ENCODE assay signal across 11 mouse cellular contexts in the genomic region with DNA sequence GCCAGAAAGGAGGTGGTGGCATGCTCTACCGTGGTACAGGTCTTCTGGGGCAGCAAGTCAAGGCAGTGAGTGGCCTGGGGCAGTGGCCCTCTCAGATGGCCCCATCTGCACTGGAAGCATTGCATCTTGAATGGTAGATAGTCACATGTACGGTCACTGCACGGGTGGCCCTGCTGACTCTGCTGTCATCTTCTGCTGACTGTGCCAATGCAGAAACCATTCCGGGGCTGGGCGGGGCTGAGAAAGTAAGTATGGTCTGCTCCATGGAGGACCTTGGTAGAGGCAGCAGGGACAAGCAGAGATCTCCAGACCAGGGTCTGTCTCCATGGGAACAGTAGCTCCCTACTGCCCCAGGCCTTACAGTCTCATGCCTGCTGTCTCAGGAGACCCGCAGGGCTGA. TPM values are rescaled to one million over a fixed set of nuclear protein-coding genes. Genes with fewer than 3 reads are reported as not detected.
DNase-seq lines count a peak whose midpoint lies in the region; ATAC-seq and TF ChIP-seq lines count a peak whose summit lies in the region.
"Had no signal": no experiment of that assay in that cellular context is flagged by ENCODE, and none has a peak within 500 bp of the region (broad histone marks: within the 10 kb centered on the region; RNA-seq: fewer than 3 reads in every experiment).

No protein-coding gene starts in this region.

- TF ChIP-seq EP300 in stomach, postnatal 0 days (optimal IDR thresholded peaks at IDR 0.05): no peak

- no peak overlapping the region for H3K9ac ChIP-seq in forebrain, embryonic 12.5 days
- no peak overlapping the region for H3K9ac ChIP-seq in limb, embryonic 15.5 days
- H3K9ac ChIP-seq in stomach, postnatal 0 days (ENCODE audit: low read length): no peak overlapping the region
- H3K9ac ChIP-seq: hindbrain, embryonic 12.5 days; liver, embryonic 14.5 days had no signal

- H3K36me3 ChIP-seq in forebrain, embryonic 10.5 days (replicated peaks): no peaks in the 10 kb centered on the region
- no peaks in the 10 kb centered on the region for H3K36me3 ChIP-seq in forebrain, embryonic 12.5 days (replicated peaks)
- peaks cover 18% of the 10 kb centered on the region for H3K36me3 ChIP-seq in megakaryocyte, embryonic 14.5 days (replicated peaks; ENCODE audit: low read length)
- H3K36me3 ChIP-seq in limb, embryonic 15.5 days: 0 out of 2 replicates have a peak, but pooled peaks cover 6% of the 10 kb centered on the region
- no peaks in the 10 kb centered on the region for H3K36me3 ChIP-seq in stomach, postnatal 0 days (ENCODE audit: control insufficient read depth, insufficient read depth, low read length)
- H3K36me3 ChIP-seq: hindbrain, embryonic 12.5 days had no signal

- H3K4me3 ChIP-seq in forebrain, embryonic 10.5 days: no peak overlapping the region
- H3K4me3 ChIP-seq in forebrain, embryonic 12.5 days (replicated peaks): no peak overlapping the region
- H3K4me3 ChIP-seq in megakaryocyte, embryonic 14.5 days (replicated peaks): peak overlapping the region; percentile 51
- H3K4me3 ChIP-seq in limb, embryonic 15.5 days: no peak overlapping the region
- no peak overlapping the region for H3K4me3 ChIP-seq in stomach, postnatal 0 days (ENCODE audit: low read depth, low read length)
- H3K4me3 ChIP-seq: hindbrain, embryonic 12.5 days had no signal

- no peak for ATAC-seq in forebrain, embryonic 12.5 days (ENCODE audit: low FRiP score)
- no peak for ATAC-seq in megakaryocyte, adult 5-6 weeks (ENCODE audit: poor library complexity, severe bottlenecking)
- ATAC-seq in limb, embryonic 15.5 days (ENCODE audit: insufficient number of reproducible peaks, low FRiP score, low TSS enrichment, low read depth): no peak
- ATAC-seq in stomach, postnatal 0 days (ENCODE audit: low FRiP score, low TSS enrichment): 0 out of 2 replicates have a peak, but pooled peaks have one; percentile 8

- WGBS in forebrain, embryonic 10.5 days: 90% methylated on average over 6 of the region's 6 CpGs
- 95% methylated on average over 6 of the region's 6 CpGs for WGBS in forebrain, embryonic 12.5 days
- 74% methylated on average over 6 of the region's 6 CpGs for WGBS in limb, embryonic 15.5 days
- 57% methylated on average over 6 of the region's 6 CpGs for WGBS in stomach, postnatal 0 days

- H3K27me3 ChIP-seq in forebrain, embryonic 10.5 days (ENCODE audit: poor library complexity, severe bottlenecking): 0 out of 2 replicates have a peak, but pooled peaks cover 2% of the 10 kb centered on the region
- 0 out of 2 replicates have a peak, but pooled peaks cover 4% of the 10 kb centered on the region for H3K27me3 ChIP-seq in forebrain, embryonic 12.5 days
- H3K27me3 ChIP-seq in megakaryocyte, embryonic 14.5 days (replicated peaks): no peaks in the 10 kb centered on the region
- H3K27me3 ChIP-seq in limb, embryonic 15.5 days: no peaks in the 10 kb centered on the region
- H3K27me3 ChIP-seq in stomach, postnatal 0 days (ENCODE audit: control insufficient read depth, insufficient read depth, low read length): no peaks in the 10 kb centered on the region
- H3K27me3 ChIP-seq: hindbrain, embryonic 12.5 days had no signal

- no peak for TF ChIP-seq CTCF in stomach, postnatal 0 days (IDR thresholded peaks at IDR 0.05; ENCODE audit: low read depth)

- no peak overlapping the region for H3K4me2 ChIP-seq in forebrain, embryonic 12.5 days
- no peak overlapping the region for H3K4me2 ChIP-seq in limb, embryonic 15.5 days
- H3K4me2 ChIP-seq in stomach, postnatal 0 days (replicated peaks; ENCODE audit: low read depth): no peak overlapping the region; the same call in 1 of the 2 replicates
- H3K4me2 ChIP-seq: hindbrain, embryonic 12.5 days had no signal

- no peak for DNase-seq in forebrain, embryonic 10.5 days (ENCODE audit: extremely low spot score, low spot score)
- DNase-seq in stomach, postnatal 0 days (ENCODE audit: low spot score): peak; percentile 46
- DNase-seq in embryo, embryonic 11 days: no peak
- no peak for DNase-seq in cerebellum, adult 11 months
- DNase-seq: spleen, adult 18-20 months had no signal

- H3K9me3 ChIP-seq in forebrain, embryonic 10.5 days: no peaks in the 10 kb centered on the region
- H3K9me3 ChIP-seq in forebrain, embryonic 12.5 days: no peaks in the 10 kb centered on the region
- peaks cover 5% of the 10 kb centered on the region; the same call in 1 of the 2 replicates for H3K9me3 ChIP-seq in megakaryocyte, embryonic 14.5 days
- H3K9me3 ChIP-seq in limb, embryonic 15.5 days: peaks cover 4% of the 10 kb centered on the region; the same call in 1 of the 2 replicates
- no peaks in the 10 kb centered on the region for H3K9me3 ChIP-seq in stomach, postnatal 0 days (ENCODE audit: control insufficient read depth, low read length)
- H3K9me3 ChIP-seq: hindbrain, embryonic 12.5 days had no signal

- H3K4me1 ChIP-seq in forebrain, embryonic 10.5 days: peaks cover 79% of the 10 kb centered on the region
- peaks cover 24% of the 10 kb centered on the region for H3K4me1 ChIP-seq in forebrain, embryonic 12.5 days
- peaks cover 82% of the 10 kb centered on the region for H3K4me1 ChIP-seq in megakaryocyte, embryonic 14.5 days
- peaks cover 71% of the 10 kb centered on the region for H3K4me1 ChIP-seq in limb, embryonic 15.5 days
- peaks cover 12% of the 10 kb centered on the region for H3K4me1 ChIP-seq in stomach, postnatal 0 days (replicated peaks; ENCODE audit: control insufficient read depth, insufficient read depth)

- peak overlapping the region; percentile 59 for H3K27ac ChIP-seq in forebrain, embryonic 10.5 days
- no peak overlapping the region for H3K27ac ChIP-seq in forebrain, embryonic 12.5 days
- peak overlapping the region; percentile 96 for H3K27ac ChIP-seq in limb, embryonic 15.5 days
- peak overlapping the region; percentile 89 for H3K27ac ChIP-seq in stomach, postnatal 0 days (replicated peaks)
- H3K27ac ChIP-seq: liver, embryonic 14.5 days had no signal

RNA-seq across cellular contexts. Expression of a gene that starts 34.8 kb away (rescaled TPM):
- 4.5 and 6.8 TPM in 2 replicates for polyA plus RNA-seq in forebrain, embryonic 10.5 days (2016; fragmentation: Nextera tagmentation; extraction: Ambion mirVana)
- 6.9 and 7.0 TPM in 2 replicates for polyA plus RNA-seq in forebrain, embryonic 12.5 days (2016; fragmentation: Nextera tagmentation; extraction: Ambion mirVana)
- polyA plus RNA-seq in megakaryocyte, embryonic 14.5 days (2012; ENCODE audit: insufficient read depth, low replicate concordance): 4.3 and 6.3 TPM in 2 replicates
- 0.71 TPM in 1 of 2 replicates, not detected in the other for total RNA-seq in megakaryocyte, adult 5-6 weeks (2015)
- 0.95 and 1.1 TPM in 2 replicates for total RNA-seq in megakaryocyte, adult 5-6 weeks (2017)
- 5.0 and 6.2 TPM in 2 replicates for polyA plus RNA-seq in limb, embryonic 15.5 days (2015; fragmentation: Nextera tagmentation; extraction: Ambion mirVana)
- 3.2 and 3.6 TPM in 2 replicates for polyA plus RNA-seq in stomach, postnatal 0 days (2015; fragmentation: Nextera tagmentation; extraction: Ambion mirVana)

RNA-seq across cellular contexts. Expression of a gene that starts 35.0 kb away (rescaled TPM):
- 133 and 137 TPM in 2 replicates for polyA plus RNA-seq in forebrain, embryonic 10.5 days (2016; fragmentation: Nextera tagmentation; extraction: Ambion mirVana)
- polyA plus RNA-seq in forebrain, embryonic 12.5 days (2016; fragmentation: Nextera tagmentation; extraction: Ambion mirVana): 128 and 129 TPM in 2 replicates
- polyA plus RNA-seq in megakaryocyte, embryonic 14.5 days (2012; ENCODE audit: insufficient read depth, low replicate concordance): 18.8 and 58.8 TPM in 2 replicates
- total RNA-seq in megakaryocyte, adult 5-6 weeks (2015): 133 and 141 TPM in 2 replicates
- total RNA-seq in megakaryocyte, adult 5-6 weeks (2017): 116 and 130 TPM in 2 replicates
- polyA plus RNA-seq in limb, embryonic 15.5 days (2015; fragmentation: Nextera tagmentation; extraction: Ambion mirVana): 170 and 176 TPM in 2 replicates
- polyA plus RNA-seq in stomach, postnatal 0 days (2015; fragmentation: Nextera tagmentation; extraction: Ambion mirVana): 182 and 185 TPM in 2 replicates

RNA-seq across cellular contexts. Expression of a gene that starts 54.4 kb away (rescaled TPM):
- polyA plus RNA-seq in forebrain, embryonic 10.5 days (2016; fragmentation: Nextera tagmentation; extraction: Ambion mirVana): 22.2 TPM in 2 replicates
- 17.2 and 19.3 TPM in 2 replicates for polyA plus RNA-seq in forebrain, embryonic 12.5 days (2016; fragmentation: Nextera tagmentation; extraction: Ambion mirVana)
- 1.4 and 4.3 TPM in 2 replicates for polyA plus RNA-seq in megakaryocyte, embryonic 14.5 days (2012; ENCODE audit: insufficient read depth, low replicate concordance)
- total RNA-seq in megakaryocyte, adult 5-6 weeks (2015): 3.7 and 4.3 TPM in 2 replicates
- total RNA-seq in megakaryocyte, adult 5-6 weeks (2017): 3.3 and 5.7 TPM in 2 replicates
- polyA plus RNA-seq in limb, embryonic 15.5 days (2015; fragmentation: Nextera tagmentation; extraction: Ambion mirVana): 21.3 and 22.8 TPM in 2 replicates
- polyA plus RNA-seq in stomach, postnatal 0 days (2015; fragmentation: Nextera tagmentation; extraction: Ambion mirVana): 10.3 and 10.5 TPM in 2 replicates
